Mouse (Mus musculus) G1E-ER4 (cell line): Measurements from ENCODE around the gene Rgs3. TPM values are rescaled to one million over a fixed set of nuclear protein-coding genes. Genes with fewer than 3 reads are reported as not detected.

Source experiments
- GATA1 ChIP-seq: IDR thresholded peaks from one replicate; pipeline ENCODE4 v1.8.0; 2012; ENCODE audit warnings: low read length, inconsistent platforms
- polyA plus RNA-seq: library from polyadenylated mRNA; stranded (reverse); fragments of >175 nt; gene quantifications from 2 replicates; pipeline ENCODE4 v1.2.3, GENCODE M21; 2012

Gene Rgs3
- polyA plus RNA-seq, 1 experiment = not detected

DNA sequence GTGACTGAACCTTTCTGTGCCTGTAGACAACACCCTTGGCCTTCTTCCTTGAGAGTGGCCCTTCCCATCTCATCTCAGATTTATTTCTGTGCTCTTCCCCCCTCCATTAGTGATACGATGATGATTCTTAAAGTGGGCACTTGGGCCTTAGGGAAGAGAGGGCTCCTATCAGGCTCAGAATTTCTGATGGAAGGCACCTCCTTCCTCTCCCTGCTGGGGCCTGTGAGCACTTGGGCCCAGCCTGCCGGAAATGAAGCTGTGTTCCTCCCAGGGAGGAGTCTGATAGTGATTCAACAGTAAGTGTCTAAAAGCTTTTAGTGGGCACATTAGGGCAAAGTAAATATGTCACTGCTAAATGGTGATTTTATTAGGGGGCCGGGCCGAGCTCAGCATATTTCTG, 67.7 kb downstream of the Rgs3 start:
- no peak for TF ChIP-seq GATA1

DNA sequence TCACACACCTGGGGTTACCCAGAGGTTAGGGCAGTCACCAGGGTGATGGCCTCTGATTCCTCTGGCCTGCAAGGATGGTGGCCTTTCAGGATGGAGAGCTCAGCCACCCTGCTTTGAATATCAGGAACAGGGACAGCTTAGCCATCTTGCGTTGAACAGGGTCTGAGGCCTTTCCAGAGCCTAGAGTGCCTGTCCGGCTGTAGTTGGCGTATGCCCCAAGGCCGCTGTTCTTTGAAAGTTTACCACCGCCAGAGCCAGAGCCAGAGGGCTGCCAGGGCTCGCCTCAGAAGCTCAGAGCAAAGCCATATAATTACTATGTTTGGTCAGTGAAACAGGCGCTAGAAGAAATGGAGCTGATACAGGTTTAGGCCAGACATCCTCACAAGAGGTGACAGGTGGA, 68.9 kb downstream of the Rgs3 start:
- TF ChIP-seq GATA1 = no peak

DNA sequence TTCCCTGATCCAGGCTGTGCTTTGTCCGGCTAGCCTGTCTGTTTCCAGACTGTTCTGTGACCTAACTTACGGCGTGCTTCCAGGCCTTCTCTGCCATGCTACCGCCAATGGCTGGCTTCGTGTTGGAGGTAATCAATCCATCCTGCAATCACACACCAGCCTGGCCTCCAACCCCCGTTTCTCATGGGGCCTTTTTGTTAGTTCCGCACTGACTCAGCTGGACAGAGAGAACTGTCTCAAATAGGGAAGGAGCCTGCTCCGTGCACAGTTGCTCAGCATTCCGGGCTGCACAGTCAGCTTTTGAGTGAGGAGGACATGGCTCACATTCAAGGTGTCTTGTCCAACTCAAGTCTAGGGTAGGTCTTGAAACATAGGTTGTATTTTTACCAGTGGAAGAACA, 69.8 kb downstream of the Rgs3 start:
- no peak for TF ChIP-seq GATA1

DNA sequence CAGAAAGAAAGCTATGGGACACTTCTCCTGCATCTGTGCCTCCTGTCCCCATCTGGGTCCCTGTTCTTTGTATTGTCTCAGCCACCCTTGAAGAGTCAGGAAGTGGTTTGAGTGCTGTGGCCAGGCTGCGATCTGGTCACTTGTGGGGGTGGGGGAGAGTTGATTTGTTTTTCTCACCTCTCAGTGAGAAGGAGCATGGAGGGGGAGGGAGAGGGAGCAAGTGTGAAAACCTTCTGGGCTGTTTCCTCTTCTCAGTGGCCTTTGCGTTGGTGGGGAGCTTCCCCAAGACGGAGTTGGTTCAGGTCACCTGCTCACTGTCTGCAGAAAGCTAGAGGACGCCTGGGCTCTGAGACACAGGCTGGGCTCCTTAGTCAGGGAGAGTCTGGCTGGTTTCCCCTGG, 70.3 kb downstream of the Rgs3 start:
- TF ChIP-seq GATA1 = no peak

DNA sequence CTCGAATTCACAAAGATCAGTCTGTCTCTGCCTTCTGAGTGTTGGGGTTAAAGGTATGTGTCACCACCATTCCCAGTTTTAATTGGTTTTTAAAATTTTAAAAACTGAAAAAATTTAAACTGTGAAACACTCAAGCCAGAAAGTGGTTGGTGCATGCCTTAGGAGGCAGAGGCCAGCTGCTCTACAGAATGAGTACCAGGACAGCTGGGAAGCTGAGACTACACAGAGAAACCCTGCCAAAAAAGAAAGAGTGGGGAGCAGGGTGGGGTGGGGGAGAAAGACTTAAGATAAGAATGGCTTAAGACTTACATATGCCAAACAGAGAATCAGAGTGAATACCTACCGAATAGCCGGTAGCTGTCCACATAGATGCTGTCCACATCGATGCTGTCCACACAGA, 73.6 kb downstream of the Rgs3 start:
- no peak for TF ChIP-seq GATA1

- TF ChIP-seq GATA1 = no peak
Observed at GRCm38 (mm10) chr4:62634054-62634591, 74.5 kb downstream of the Rgs3 start.

- no peak for TF ChIP-seq GATA1
Observed at GRCm38 (mm10) chr4:62634840-62635239, 75.2 kb downstream of the Rgs3 start.

GRCm38 (mm10) chr4:62636047-62636446, 76.4 kb downstream of the Rgs3 start:
- no peak for TF ChIP-seq GATA1

- TF ChIP-seq GATA1 = no peak
Observed at GRCm38 (mm10) chr4:62637856-62638604, 78.4 kb downstream of the Rgs3 start.

DNA sequence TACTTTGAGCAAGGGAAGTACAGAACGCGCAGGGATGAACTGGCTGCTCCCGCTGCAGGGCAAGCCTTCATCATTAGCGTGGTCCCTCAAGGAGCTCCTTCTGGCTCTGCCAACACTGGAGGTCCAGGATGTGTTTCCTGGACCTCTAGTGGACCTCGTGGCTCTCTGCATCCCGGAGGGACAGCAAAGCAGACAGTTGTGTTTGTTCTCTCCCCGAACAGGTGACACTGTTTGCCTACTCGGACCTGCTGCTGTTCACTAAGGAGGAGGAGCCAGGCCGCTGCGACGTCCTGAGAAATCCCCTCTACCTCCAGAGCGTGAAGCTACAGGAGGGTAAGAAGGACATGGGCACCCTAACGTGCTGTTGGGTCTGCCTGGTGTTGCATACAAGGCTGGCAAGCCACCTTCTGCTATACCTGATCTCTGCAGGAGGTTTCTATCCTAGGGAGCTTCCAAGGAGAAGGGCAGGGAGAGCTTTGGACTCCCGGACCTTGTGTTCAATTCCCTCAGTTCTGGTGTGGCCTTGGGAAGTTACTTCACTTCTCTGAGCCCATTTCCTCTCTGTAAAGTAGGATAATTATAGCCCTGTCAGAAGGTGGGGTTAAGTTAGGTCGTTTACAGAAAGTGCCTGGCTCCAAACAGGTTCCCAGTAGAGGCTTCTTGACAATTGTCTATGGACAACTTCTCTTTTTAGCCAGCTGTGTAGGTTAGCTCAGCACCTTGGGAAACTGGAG, 81.0 kb downstream of the Rgs3 start:
- TF ChIP-seq GATA1 = no peak

GRCm38 (mm10) chr4:62641230-62641589, 81.6 kb downstream of the Rgs3 start:
- TF ChIP-seq GATA1 = no peak

- no peak for TF ChIP-seq GATA1
Observed at GRCm38 (mm10) chr4:62641656-62642055, 82.0 kb downstream of the Rgs3 start.

GRCm38 (mm10) chr4:62643401-62643800, 83.8 kb downstream of the Rgs3 start:
- no peak for TF ChIP-seq GATA1

DNA sequence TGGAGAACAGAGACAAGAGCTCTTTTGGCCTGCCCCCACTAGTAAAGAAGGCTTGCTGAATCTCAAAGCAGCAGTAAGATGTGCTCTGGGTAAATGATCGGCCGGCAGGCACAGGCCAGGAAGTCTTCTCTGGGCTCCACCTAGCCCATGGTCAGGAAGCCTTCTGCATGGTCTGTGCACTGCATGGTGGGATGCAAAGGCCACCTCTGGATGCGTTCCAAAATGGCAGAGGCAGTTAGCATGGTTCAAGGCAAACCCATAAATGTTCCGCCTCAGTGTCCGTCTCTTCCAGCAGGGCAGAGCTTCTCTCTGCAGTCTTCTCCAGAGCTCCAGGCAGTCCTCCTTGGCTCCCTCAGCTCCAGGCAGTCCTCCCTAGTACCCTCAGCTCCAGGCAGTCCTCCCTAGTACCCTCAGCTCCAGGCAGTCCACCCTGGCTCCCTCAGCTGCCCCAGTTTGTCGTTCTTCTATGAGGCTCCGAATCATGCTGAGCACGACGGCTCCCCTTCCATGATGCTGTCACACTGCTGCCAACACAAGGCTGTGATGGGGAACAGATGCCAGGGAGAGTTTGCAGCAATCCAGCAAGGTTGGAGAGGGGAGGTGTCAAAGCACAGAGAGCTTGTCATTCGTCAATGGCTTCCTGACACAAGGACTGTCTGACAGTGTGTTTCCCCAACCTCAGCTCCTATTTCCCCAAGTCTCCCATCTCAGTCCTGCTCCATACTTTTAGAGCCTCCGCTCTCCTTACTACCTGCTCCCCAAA, 84.6 kb downstream of the Rgs3 start:
- TF ChIP-seq GATA1 = no peak

DNA sequence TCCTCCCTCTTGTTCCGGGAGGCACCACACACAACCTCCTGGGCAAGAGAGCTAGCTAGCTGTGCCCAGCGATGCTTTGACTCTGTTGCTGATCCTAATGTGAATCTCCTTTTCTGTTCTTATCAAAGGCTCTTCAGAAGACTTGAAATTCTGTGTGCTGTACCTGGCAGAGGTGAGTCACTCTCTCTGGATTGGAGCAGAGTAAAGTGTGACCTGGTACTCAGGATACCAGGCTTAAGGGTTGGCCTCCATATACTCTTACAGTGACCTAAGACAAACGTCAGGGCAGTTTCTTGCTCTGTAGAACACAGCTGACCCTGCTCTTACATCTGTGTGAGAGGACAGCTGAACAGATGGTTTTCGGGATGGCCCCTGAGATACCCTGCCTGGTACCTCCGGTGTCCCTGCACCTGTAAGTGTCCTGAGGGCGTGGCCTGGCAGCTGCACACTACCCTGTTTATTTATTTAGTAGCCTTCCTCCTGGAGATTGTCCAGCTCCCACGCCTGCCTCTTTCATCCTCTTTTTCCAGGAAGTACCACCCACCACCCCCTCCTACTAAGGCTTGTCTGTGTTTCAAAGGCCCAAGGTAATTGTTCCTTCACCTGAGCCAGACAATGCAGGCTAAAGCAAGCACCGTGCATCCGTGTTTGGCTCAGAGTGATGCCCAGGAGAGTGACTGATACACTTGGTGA, 87.1 kb downstream of the Rgs3 start:
- TF ChIP-seq GATA1 = no peak
